8 mouse cellular contexts compared by ENCODE assay signal in genomic region chr1:157443026-157443722, GRCm38 (mm10). TPM values are rescaled to one million over a fixed set of nuclear protein-coding genes. Genes with fewer than 3 reads are reported as not detected.
DNase-seq lines count a peak whose midpoint lies in the region; ATAC-seq and TF ChIP-seq lines count a peak whose summit lies in the region.

No protein-coding gene starts in this region.

- H3K27ac ChIP-seq in hindbrain, postnatal 0 days, result no peak overlapping the region
- no peak overlapping the region; the same call in 1 of the 2 replicates for H3K27ac ChIP-seq in limb, embryonic 14.5 days (replicated peaks; ENCODE audit: low read depth, low read length)
- H3K27ac ChIP-seq in midbrain, embryonic 15.5 days, result 0 out of 2 replicates have a peak overlapping the region, but pooled peaks have one; percentile 49

- H3K36me3 ChIP-seq in hindbrain, postnatal 0 days (ENCODE audit: insufficient read depth, low read length), result no peaks in the 10 kb centered on the region
- no peaks in the 10 kb centered on the region for H3K36me3 ChIP-seq in limb, embryonic 14.5 days (ENCODE audit: control insufficient read depth, insufficient read depth, low read length)
- no peaks in the 10 kb centered on the region for H3K36me3 ChIP-seq in midbrain, embryonic 15.5 days (replicated peaks)

- no peaks in the 10 kb centered on the region for H3K27me3 ChIP-seq in hindbrain, postnatal 0 days (ENCODE audit: insufficient read depth, low read length)
- 0 out of 2 replicates have a peak, but pooled peaks cover 5% of the 10 kb centered on the region for H3K27me3 ChIP-seq in limb, embryonic 14.5 days (ENCODE audit: control insufficient read depth, insufficient read depth, low read length)
- H3K27me3 ChIP-seq in midbrain, embryonic 15.5 days (replicated peaks), result no peaks in the 10 kb centered on the region

- H3K9me3 ChIP-seq in hindbrain, postnatal 0 days (ENCODE audit: low read length), result no peaks in the 10 kb centered on the region
- H3K9me3 ChIP-seq in limb, embryonic 14.5 days (ENCODE audit: control insufficient read depth, low read length), result no peaks in the 10 kb centered on the region
- H3K9me3 ChIP-seq in midbrain, embryonic 15.5 days, result no peaks in the 10 kb centered on the region

- 14% methylated on average over 14 of the region's 14 CpGs for WGBS in hindbrain, postnatal 0 days
- 19% methylated on average over 14 of the region's 14 CpGs for WGBS in limb, embryonic 14.5 days
- 11% methylated on average over 14 of the region's 14 CpGs for WGBS in midbrain, embryonic 15.5 days

- peak overlapping the region; percentile 22; the same call in 1 of the 2 replicates for H3K4me2 ChIP-seq in hindbrain, postnatal 0 days (ENCODE audit: low read depth, low read length)
- no peak overlapping the region for H3K4me2 ChIP-seq in limb, embryonic 14.5 days (replicated peaks; ENCODE audit: low read depth, low read length, severe bottlenecking)
- peak overlapping the region; percentile 35 for H3K4me2 ChIP-seq in midbrain, embryonic 15.5 days

- 0 out of 2 replicates have a peak overlapping the region, but pooled peaks have one; percentile 9 for H3K9ac ChIP-seq in hindbrain, postnatal 0 days (replicated peaks; ENCODE audit: low read length)
- H3K9ac ChIP-seq in limb, embryonic 14.5 days (ENCODE audit: low read depth, low read length, severe bottlenecking), result no peak overlapping the region
- H3K9ac ChIP-seq in midbrain, embryonic 15.5 days, result 0 out of 2 replicates have a peak overlapping the region, but pooled peaks have one; percentile 20

- peak; percentile 10; the same call in 1 of the 2 replicates for ATAC-seq in hindbrain, postnatal 0 days
- ATAC-seq in limb, embryonic 14.5 days (ENCODE audit: low FRiP score, low read depth), result 0 out of 2 replicates have a peak, but pooled peaks have one; percentile 9
- peak; percentile 21; the same call in 1 of the 2 replicates for ATAC-seq in midbrain, embryonic 15.5 days (replicated peaks)

- no peak for TF ChIP-seq POLR2A in limb, embryonic 14.5 days (IDR thresholded peaks at IDR 0.05; ENCODE audit: borderline replicate concordance, extremely low read depth, insufficient read depth, insufficient read length)

- 0 out of 2 replicates have a peak, but pooled peaks cover 9% of the 10 kb centered on the region for H3K4me1 ChIP-seq in hindbrain, postnatal 0 days (ENCODE audit: insufficient read depth, low read length)
- peaks cover 7% of the 10 kb centered on the region; the same call in 1 of the 2 replicates for H3K4me1 ChIP-seq in limb, embryonic 14.5 days (ENCODE audit: control insufficient read depth, insufficient read depth, low read length)
- H3K4me1 ChIP-seq in midbrain, embryonic 15.5 days, result peaks cover 40% of the 10 kb centered on the region

- no peak for TF ChIP-seq CTCF in hindbrain, postnatal 0 days (IDR thresholded peaks at IDR 0.05; ENCODE audit: low read depth)

- DNase-seq in layer of hippocampus, adult 11-12 months (ENCODE audit: low spot score), result peak; percentile 71
- no peak for DNase-seq in layer of hippocampus, adult 9-10 months (ENCODE audit: low spot score)
- peak; percentile 64 for DNase-seq in gastrocnemius, postnatal 25 days
- DNase-seq in hindbrain, postnatal 0 days (ENCODE audit: low spot score), result no peak
- DNase-seq in limb, embryonic 14.5 days (ENCODE audit: low spot score), result no peak
- no peak for DNase-seq in spleen, postnatal 36 days (ENCODE audit: low spot score in 2 of 2)
- DNase-seq in c-Kit-positive CD71-positive TER-119-positive erythroid progenitor cells, embryonic 14.5 days (ENCODE audit: low spot score), result no peak

- no peak overlapping the region for H3K4me3 ChIP-seq in hindbrain, postnatal 0 days (ENCODE audit: low read length)
- H3K4me3 ChIP-seq in limb, embryonic 14.5 days (replicated peaks; ENCODE audit: low read length), result 0 out of 2 replicates have a peak overlapping the region, but pooled peaks have one; percentile 1
- no peak overlapping the region for H3K4me3 ChIP-seq in midbrain, embryonic 15.5 days

RNA-seq across cellular contexts. Expression of gene Cryzl2, which starts 15.2 kb away (rescaled TPM):
- total RNA-seq in gastrocnemius, postnatal 25 days (2021), result 1 to 10 TPM; 1.2 to 1.4 TPM
- 11.4 and 12.9 TPM in 2 replicates for total RNA-seq in hindbrain, postnatal 0 days (2014; rRNA removed)
- polyA plus RNA-seq in hindbrain, postnatal 0 days (2015; fragmentation: Nextera tagmentation; extraction: Ambion mirVana), result 10.6 and 11.6 TPM in 2 replicates
- polyA plus RNA-seq in limb, embryonic 14.5 days (2012; rRNA removed), result 11.8 and 12.9 TPM in 2 replicates
- 8.7 and 11.2 TPM in 2 replicates for polyA plus RNA-seq in limb, embryonic 14.5 days (2014; fragmentation: Nextera tagmentation; extraction: Ambion mirVana)
- 5.3 and 7.9 TPM in 2 replicates for polyA plus RNA-seq in midbrain, embryonic 15.5 days (2015; fragmentation: Nextera tagmentation; extraction: Ambion mirVana)

RNA-seq across cellular contexts. Expression of gene Rasal2, which starts 30.8 kb away (rescaled TPM):
- 1 to 10 TPM; 8.6 TPM for total RNA-seq in gastrocnemius, postnatal 25 days (2021)
- 37.0 TPM in 2 replicates for total RNA-seq in hindbrain, postnatal 0 days (2014; rRNA removed)
- polyA plus RNA-seq in hindbrain, postnatal 0 days (2015; fragmentation: Nextera tagmentation; extraction: Ambion mirVana), result 31.3 and 33.7 TPM in 2 replicates
- 5.2 and 5.4 TPM in 2 replicates for polyA plus RNA-seq in limb, embryonic 14.5 days (2012; rRNA removed)
- 10.2 and 11.5 TPM in 2 replicates for polyA plus RNA-seq in limb, embryonic 14.5 days (2014; fragmentation: Nextera tagmentation; extraction: Ambion mirVana)
- polyA plus RNA-seq in midbrain, embryonic 15.5 days (2015; fragmentation: Nextera tagmentation; extraction: Ambion mirVana), result 50.4 and 58.7 TPM in 2 replicates

Comparison
In these comparisons a context has a peak if more than half of its experiments do, and no peak if none do; other contexts are left out.
1. DNase-seq: peak in layer of hippocampus, adult 11-12 months (single experiment) and gastrocnemius, postnatal 25 days (single experiment); none in layer of hippocampus, adult 9-10 months (single experiment), hindbrain, postnatal 0 days (single experiment), limb, embryonic 14.5 days (single experiment), spleen, postnatal 36 days (0 of 2) and c-Kit-positive CD71-positive TER-119-positive erythroid progenitor cells, embryonic 14.5 days (single experiment).
2. Peak in every context shown above with its lines, with median percentiles within 50 percentile points of each other: ATAC-seq.